Mouse (Mus musculus): Measurements from ENCODE around the gene Rab4a. TPM values are rescaled to one million over a fixed set of nuclear protein-coding genes. Genes with fewer than 3 reads are reported as not detected.
A peak's percentile ranks its signal among the peaks of the same experiment; 100 is the strongest.
"Not testable (repeated sequence)": the region's sequence is repeated elsewhere in the genome, so short reads cannot be mapped to it uniquely, and the experiment has no call there.

Rab4a gene
- total RNA-seq, 2 experiments from 2014 or later, result 45.1 to 50.6 TPM

DNA sequence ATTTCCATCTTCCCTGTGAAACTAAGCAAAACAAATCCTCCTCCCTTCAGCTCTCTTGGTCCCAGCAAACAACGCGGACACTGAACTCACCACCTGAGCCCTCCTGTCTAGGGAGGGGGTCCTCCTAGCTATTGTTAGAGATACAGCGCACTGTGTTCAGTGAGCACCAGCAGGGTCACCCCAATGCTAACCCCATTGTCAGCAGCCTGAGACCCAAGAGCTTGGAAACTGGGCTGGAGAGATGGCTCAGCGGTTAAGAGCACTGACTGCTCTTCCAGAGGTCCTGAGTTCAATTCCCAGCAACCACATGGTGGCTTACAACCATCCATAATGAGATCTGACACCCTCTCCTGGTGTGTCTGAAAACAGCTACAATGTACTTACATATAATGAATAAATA, 3.6 kb downstream of the Rab4a start:
- not testable (repeated sequence) for DNase-seq (ENCODE audit: low spot score in 2 of 2)

DNA sequence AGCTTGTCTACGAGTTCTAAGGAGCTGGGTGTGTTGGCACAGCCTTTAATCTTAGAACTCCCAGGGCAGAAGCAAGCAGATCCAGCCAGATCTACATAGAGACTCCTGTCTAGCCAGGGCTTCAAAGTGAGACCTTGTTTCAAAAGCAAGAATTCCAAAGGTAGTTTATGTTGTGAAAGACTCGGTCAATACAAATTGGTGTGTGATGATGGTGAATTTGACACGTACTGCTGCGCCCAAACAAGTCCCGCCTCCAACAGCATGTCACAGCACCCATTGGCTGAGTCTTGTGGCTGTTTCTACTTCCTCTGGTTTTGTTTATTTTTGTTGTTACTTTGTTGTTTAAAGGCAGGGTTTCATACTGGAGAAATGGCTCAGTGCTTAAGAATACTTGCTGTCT, 6.4 kb downstream of the Rab4a start:
- no peak for DNase-seq (ENCODE audit: low spot score in 2 of 2)

DNA sequence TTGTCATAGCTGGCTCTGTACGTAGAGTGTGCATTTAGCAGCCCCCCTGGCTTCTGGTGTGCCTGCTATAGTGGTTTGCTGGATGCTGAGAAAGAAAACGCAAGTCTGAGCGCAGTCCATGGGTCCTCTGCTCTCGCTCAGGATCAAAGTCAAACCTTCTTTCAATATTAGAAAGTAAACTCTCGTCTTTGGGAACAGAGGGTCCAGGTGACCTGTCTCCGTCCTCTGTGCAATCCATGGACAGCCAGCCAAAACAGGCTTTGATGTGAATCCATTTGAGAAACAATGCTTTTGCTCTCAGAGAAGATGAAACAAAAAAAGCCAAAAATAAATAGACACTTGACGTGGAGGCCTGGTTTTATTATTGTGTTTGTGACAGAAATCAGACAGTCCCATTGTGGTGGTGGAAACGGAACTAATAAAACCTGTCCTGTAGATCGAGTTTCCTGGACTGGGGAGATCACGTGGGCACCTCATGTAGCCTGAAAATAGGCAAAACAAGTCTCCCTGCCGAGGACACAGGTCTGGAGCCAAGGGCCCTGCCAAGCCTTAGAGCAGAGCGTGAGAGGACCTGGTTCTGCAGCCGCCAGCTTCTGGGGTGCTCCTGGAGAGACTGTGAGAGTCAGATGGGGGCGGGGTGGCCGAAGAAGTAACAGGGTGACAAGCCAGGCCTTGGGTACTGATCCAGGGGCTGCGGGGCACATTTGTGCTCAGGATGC, 7.5 kb downstream of the Rab4a start:
- DNase-seq (ENCODE audit: low spot score in 2 of 2), result no peak

DNA sequence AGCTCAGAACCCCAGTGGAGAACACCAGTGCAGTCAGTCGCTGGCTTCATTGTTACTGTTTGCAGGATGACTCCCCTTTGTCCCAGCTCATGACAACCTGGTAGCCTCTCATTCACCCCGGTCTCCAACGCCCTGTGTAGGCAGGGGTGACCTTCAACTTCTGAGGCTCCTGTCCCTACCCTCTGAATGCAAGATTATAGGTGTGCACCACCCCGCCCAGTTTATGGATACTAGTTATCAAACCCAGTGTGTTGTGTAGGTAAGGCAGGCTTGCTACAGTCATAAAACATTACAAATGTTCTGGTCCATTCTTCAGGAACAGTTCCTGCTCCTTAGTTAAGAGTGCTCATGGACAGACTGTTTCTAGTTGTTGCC, 8.1 kb downstream of the Rab4a start:
- DNase-seq (ENCODE audit: low spot score in 2 of 2), result no peak

DNA sequence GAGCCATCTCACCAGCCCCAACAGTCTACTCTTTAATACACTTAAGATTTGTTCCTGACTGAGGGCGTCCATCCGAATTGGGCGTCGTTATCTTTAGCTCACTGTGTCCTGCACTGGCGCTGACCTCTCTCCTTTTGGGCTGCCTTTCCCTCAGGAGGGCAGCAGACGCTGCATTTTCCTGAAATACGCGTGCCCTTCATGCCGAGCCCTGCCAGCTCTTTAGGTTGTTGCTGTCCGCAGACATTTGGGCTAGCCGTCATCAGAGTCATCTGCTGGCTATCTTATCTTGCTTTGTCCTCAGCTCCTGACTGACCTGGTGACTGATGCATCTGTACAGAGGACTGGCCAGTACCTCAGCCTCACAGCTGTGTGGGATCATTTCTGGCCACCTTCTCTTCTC, 9.5 kb downstream of the Rab4a start:
- DNase-seq (ENCODE audit: low spot score in 2 of 2), result no peak

DNA sequence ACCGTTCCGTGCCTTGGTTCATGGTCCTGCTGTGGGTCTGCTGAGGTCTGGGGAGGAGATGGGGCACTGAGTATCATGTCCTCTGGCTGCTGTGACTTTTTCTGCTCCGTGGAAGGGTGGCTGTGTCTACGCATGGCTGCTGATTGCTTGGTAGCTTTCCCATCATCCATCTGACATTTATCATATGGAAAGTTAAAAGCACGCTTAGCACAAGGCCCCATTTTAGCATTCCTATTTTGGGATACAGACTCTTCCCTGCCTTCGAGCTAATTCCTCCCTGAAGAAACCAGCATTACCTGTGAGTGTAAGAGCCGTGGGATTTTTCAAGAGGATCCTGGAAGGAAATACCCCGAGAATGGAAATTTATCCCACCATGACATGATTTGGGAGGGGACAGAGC, 11.2 kb downstream of the Rab4a start:
- no peak for DNase-seq (ENCODE audit: low spot score in 2 of 2)

DNA sequence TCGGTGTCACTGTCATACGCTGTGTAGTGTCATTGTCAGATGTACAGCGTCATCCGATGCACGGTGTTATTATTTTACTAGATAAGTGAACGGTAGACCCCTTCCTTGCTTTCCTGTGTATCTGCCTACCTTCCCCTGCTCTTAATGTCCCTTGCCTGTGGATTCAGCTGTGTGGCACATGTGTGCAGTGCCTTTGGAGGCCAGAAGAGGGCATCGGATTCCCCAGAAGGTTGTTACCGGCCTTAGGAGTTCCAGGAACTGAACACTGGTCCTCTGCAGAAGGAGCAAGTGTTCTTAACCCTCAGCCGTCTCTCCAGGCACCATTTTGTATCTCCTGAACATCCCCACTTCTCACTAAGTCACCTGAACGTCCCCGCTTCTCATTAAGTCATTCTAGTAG, 12.0 kb downstream of the Rab4a start:
- no peak for DNase-seq (ENCODE audit: low spot score in 2 of 2)

DNA sequence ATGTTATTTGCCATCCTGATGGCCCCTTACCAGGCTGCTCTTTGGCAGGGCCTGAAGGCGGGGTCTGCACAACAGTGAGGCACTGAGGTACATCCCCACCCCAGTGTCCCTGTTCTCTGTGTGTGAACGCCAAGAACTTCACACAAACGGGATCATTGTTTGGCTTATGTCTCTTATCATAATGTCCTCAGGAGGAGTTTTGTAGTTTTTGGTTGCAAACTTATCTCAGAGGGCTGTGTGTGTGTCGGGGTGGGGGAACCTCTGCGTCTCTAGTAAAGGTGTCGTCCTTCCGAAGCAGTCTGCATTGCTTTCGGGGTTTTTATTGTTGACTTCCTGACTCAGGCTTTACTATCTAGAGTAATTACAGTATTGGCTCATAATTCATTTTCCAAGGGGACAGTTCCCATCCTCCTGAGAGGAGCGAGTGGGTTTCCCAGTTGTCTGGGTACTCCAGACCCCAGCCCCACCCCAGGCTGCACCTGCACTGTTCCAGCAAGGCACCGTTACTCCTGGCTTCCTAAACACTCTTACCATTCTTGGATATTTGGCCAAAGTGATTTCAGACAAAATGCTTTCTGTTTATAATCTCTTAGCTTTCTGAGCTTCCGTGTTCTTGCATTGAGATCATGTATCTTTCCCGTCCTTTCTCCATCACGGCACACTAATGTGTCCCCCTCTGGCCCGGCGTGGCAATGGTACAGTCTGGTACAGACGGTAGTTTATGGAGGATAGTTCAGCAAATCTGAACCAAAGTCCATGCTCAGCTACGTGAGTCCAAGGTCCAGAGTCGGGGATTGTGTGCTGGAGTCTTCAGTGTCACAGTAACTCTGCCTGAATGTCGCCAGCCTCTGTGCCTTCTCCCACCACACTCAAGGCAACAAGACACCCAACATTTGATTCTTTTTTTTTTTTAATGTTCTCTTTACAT, 14.2 kb downstream of the Rab4a start:
- no peak for DNase-seq (ENCODE audit: low spot score in 2 of 2)

DNA sequence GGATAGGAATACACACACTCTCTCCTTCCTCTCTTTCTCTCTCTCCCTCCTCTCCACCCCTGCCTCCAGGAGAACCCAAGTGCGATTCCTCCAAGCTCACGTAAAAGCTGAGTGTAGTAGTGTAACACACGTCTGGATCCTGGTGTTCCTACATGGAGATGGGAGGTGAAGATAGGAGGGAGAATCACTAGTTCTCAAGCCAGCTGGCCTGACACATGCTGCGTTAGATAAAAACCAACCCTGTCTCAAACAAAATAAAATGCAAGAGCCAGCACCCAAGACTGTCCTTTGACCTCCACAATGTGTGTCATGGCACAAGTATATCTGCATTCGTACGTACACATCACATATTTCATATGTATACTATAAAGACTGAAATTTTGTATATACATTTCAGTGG, 15.0 kb downstream of the Rab4a start:
- DNase-seq (ENCODE audit: low spot score in 2 of 2), result no peak

DNA sequence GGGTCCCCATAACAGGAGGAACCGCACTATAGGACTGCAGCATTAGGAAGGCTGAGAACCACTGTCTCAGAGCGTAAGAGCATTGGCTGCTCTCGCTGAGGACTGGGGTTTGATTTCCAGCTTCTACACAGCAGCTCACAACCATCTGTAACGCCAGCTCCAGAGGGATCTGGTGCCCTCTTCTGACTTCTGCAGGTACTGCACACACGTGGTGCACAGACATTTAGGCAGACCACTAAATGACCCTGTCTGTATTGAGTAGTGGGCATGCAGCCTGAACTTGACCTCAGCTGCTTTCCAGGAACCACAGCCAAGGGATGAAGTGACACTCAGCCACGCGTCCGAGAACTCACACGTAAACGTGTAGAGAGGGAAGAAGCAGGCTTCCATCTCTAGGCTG, 17.3 kb downstream of the Rab4a start:
- no peak for DNase-seq (ENCODE audit: low spot score in 2 of 2)

DNA sequence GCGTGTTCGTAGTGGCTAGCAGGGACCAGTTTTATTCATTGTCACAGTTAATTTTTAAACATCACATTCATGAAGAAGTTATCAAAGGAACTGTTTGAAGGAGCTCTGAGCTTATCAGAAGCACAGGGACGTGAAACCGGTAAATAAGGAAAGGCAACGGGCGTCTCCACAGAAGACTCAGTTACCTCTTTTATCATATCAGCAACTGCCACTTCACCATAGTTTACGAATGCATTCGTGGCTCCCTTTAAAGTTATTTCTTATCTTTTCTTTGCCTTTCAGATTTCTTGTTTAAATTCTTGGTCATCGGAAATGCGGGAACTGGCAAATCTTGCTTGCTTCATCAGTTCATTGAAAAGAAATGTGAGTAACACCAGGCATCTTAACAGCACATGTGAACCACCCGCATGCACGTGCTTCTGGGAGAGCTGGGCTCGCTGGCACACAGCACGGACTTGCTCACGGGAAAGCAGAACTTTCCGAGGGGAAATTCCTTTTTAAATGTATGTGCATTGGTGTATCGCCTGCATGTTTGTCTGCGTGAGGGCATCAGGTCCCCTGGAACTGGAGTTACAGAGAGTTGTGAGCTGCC, 17.8 kb downstream of the Rab4a start:
- DNase-seq (ENCODE audit: low spot score in 2 of 2), result no peak

DNA sequence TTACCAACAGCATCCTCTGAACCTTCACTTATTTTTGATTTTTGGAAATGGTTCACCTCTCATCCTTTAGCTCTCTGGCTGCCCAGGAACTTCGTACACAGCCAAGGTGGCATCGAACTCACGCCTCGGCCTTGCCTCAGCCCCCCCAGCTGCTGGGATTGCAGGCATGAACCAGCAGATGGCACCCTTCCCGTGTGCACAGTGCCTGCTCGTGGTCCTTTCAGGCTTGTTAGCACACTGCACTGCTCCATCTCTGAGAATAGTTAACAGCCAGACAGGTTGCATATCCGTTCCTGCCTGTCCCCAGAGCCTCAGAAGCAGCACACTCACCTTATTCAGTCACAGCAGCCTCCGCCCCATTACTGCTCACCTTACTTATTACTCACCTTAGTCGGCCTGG, 20.2 kb downstream of the Rab4a start:
- DNase-seq (ENCODE audit: low spot score in 2 of 2), result no peak

DNA sequence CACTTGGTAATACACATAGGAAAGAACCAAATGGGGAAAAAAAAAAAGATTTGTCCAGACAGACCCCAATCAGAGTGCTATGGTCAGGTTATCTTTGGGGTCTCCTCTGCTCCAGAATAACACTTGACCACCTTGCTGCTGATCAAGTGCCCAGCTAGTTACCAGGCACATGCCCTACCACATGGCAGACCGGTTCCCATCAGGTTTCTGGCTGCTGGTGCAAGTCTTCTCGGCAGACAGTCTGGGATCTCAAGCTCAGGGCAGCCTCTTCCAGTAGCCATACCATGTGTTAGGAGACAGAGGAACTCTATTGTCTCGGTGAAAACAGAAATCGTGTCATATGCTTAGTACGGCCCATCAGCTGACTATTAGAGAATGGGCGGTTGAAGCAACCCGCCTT, 21.0 kb downstream of the Rab4a start:
- no peak for DNase-seq (ENCODE audit: low spot score in 2 of 2)

DNA sequence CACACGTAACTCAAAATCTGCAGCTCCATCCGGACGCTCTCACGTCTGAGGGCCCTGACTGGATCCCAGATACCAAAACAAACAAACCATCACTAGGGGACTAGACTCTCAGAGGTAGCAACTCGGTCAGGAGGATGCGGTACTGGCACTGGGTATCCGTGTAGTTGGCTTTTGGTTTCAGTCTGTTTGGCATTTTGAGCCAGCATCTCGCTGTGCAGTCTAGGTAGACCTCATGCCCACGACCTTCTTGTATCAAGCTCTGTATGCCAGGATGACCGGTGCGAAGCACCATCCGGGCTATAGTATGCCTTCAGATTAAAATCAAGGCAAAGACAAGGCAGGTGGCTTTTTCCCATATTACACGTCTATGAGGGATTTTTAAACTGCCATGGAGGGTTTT, 21.7 kb downstream of the Rab4a start:
- no peak for DNase-seq (ENCODE audit: low spot score in 2 of 2)

DNA sequence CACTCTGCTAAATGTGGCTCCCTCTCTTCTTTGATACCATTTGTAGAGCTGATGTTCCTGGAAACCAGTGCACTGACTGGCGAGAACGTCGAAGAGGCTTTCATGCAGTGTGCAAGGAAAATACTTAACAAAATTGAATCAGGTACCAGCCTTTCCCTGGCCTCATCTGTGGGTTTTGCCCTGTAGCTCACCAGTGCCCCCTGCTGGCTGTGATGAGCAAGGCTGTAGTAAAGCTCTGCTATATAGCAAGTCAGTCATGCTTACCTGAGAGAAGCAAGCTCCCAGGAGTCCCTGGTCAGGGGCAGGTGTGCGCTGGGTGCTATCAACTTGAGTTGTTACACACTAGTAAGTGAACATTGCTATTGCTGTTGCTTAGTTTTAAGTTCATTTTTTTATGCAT, 27.0 kb downstream of the Rab4a start:
- peak in 1 of 2 experiments; percentile 56 for DNase-seq (ENCODE audit: low spot score in 2 of 2)

DNA sequence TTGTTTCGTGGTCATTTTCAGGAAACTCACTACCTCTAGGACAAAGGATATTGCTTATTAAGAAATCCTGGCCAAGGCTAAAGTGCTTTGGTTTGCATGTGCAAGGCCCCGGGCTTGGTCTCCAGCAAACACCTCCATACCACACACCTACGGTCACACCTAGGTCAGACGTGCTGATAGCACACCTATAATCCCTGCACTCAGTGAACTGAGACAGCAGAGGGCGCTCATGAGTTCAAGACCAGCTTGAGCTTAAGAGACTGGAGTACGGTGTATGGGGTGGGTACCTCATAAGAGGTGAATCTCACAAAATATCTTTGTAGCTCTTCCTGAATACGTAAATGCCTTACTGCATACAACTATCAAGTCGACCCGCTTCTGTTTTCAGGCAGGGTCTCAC, 29.7 kb downstream of the Rab4a start:
- DNase-seq (ENCODE audit: low spot score in 2 of 2), result peak; percentile 60 to 81

DNA sequence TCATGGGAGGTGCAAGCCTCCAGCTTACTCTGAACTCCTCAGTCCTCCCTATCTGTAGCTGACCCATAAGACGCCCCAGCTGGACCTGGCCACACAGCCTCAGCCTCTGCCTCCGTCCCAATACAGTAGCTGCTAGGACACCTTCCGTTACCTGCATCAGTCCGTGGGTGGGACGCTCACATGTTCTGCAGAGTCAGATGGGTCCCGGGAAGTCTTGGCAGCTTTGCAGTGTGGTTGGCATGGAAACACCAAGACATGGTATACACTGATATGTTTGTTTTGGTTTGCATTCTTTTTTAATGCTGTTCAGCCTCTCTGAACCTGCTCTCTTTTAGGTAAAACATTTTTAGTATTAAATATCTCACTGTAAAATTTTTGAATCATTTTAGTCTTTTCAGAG, 30.6 kb downstream of the Rab4a start:
- peak in 1 of 2 experiments; percentile 47 for DNase-seq (ENCODE audit: low spot score in 2 of 2)

DNA sequence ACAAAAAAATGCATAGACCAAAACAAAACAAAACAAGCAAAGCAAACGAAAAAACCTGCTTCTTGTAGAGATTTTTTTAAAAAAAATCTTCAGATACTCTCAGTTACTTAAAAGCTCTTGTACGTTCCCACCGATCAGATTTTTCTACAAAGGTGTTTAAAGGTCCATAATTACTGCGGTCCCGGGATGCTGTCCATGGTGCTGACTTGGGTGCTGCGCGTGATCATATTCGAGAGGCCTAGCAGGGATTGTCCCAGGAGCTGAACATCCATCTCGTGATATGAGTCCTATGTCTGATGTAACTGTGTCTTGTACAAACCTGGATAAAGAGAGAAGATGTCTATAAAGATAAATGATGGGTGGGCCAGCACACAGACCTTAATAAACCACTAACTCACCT, 32.7 kb downstream of the Rab4a start:
- DNase-seq (ENCODE audit: low spot score in 2 of 2), result no peak

DNA sequence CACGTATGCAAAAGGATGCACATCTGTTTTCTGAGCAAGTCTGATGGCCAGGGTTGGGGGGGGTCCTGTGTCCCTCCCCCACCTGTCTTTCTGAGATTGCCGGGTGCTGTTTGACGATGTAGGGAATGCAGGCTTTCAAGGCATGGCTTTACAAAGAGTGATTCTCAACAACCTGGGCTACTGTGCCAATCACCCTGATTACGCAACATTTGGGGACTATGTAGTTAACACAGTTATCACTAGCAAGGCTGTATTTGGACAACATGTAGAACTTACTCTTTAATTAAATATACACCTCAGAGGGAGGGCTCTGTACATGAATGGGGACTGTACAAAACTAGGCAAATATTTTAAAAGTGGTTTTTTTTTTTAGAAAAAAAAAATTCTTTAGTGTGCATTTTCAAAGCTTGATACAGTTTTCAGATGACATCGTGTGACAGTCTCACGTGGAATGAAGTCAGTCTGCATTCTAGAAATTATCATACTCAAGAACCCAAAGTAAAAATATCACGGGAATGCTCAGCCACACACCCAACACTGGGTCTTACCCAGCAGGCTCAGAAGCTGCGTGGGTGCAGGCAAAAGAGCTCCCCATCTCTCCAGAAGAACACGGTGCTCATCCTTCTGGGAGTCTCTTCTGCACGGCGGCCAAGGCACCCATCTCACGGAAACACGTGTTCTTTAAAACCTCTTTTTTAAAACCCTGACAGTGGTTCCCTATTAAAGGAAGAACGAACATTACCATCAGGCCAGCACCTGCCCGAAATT, 35.0 kb downstream of the Rab4a start:
- peak; percentile 74 to 85 for DNase-seq (ENCODE audit: low spot score in 2 of 2)

DNA sequence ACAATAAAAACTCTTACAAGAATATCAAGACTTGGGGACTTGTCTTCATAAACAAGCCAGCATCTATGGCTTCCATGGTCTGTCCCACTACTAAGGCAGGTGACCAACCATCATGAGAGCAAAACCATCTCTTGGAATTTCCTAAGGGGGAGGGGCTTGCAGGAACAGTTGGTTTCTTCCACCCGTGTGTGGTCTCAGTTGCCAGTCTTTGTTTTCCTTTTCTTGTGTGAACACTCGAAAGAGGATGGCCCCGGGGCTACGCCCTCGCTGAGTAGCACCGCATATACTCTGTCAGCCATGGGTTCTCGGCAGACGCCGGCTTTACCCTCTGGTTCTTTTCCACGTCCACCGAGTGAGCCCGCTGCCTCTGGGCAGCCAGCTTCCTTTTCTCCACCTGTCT, 36.3 kb downstream of the Rab4a start:
- no peak for DNase-seq (ENCODE audit: low spot score in 2 of 2)

DNA sequence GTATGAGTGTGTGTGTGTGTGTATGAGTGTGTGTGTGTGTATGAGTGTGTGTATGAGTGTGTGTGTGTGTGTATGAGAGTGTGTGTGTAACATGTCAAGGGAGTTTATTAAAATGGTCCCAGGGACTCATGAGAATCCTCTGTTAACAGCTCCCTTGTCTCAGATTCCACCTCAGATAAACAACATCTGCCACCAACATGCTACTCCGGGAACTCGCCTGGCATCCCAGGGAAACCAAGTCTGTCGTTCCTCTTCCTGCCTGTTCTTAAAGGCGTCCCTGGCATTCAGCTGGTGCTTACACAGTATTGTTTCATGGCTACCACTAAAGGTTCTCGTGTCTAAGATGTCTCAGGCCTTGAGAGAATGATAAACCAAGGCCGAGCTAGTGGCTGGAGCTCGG, 38.6 kb downstream of the Rab4a start:
- no peak for DNase-seq (ENCODE audit: low spot score in 2 of 2)

DNA sequence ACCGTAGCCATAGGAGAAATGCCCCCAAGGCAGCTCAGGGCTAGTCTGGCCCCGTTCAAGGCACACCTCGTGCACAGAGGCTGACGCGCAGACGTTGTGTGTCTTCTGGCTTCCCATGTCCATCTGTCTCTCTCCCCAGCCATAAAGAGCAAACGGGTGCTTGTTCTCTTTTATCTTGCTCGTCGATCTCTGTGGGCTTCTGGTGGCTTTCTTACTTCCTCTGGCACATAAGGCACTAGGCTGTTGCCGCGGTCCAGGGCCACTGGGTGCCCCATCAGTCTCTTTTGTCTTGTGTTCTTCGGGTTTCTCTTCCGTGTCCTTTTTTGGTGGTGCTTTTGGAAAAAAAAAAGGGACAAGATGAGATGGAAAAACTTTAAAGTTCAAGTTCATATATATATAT, 39.3 kb downstream of the Rab4a start:
- no peak for DNase-seq (ENCODE audit: low spot score in 2 of 2)

Data from left cerebral cortex, adult 18-20 months (tissue).